Mouse (Mus musculus) embryonic fibroblast, embryonic 13.5 days (primary cell): Measurements from ENCODE around the gene Thsd4. TPM values are rescaled to one million over a fixed set of nuclear protein-coding genes. Genes with fewer than 3 reads are reported as not detected.

Experiments used
- H3K27ac ChIP-seq: 2 replicates; pipeline ENCODE4 v1.5.1; 2012; ENCODE audit warnings: low read length, control low read depth, inconsistent platforms; ENCODE audit not compliant: insufficient read depth
- H3K4me1 ChIP-seq: 2 replicates; pipeline ENCODE4 v1.6.1; 2011; ENCODE audit warnings: low read length; ENCODE audit not compliant: control insufficient read depth, insufficient read depth
- H3K4me3 ChIP-seq: 2 replicates; pipeline ENCODE4 v1.5.1; 2011; ENCODE audit warnings: mild to moderate bottlenecking, control low read depth, low read length; ENCODE audit not compliant: insufficient read depth
- CTCF ChIP-seq: IDR thresholded peaks from 2 replicates; pipeline ENCODE4 v1.5.1; 2011; ENCODE audit warnings: mild to moderate bottlenecking, control low read depth, low read length, moderate library complexity, borderline replicate concordance; ENCODE audit not compliant: insufficient read depth
- POLR2A ChIP-seq: IDR thresholded peaks from 2 replicates; pipeline ENCODE4 v1.6.1; 2011; ENCODE audit warnings: low read depth, mild to moderate bottlenecking, control low read depth, low read length, moderate library complexity
- polyA plus RNA-seq: library from polyadenylated mRNA; stranded (reverse); fragments of >200 nt; gene quantifications from 2 replicates; pipeline ENCODE4 v1.2.4, GENCODE M21; 2011; ENCODE audit warnings: low read depth; ENCODE audit not compliant: missing spikeins, insufficient read length

The Thsd4 gene
- 3.8 and 7.0 TPM in 2 replicates for polyA plus RNA-seq

- H3K4me3 ChIP-seq, result peak within 1 kb of the TSS; percentile 26; the same call in 1 of the 2 replicates
- peaks cover 6% of the 10 kb centered on the region for H3K4me1 ChIP-seq
- H3K27ac ChIP-seq, result no peak within 1 kb of the TSS
- TF ChIP-seq CTCF (0 out of 2 replicates have a peak, but pooled peaks have one; percentile 5), POLR2A (no peak)
Observed at GRCm38 (mm10) chr9:60521806-60522264, at the start of gene Thsd4. Gene Thsd4, minus strand, starts transcription at chr9:60522046.

GRCm38 (mm10) chr9:60571041-60571440, 49.2 kb upstream of the Thsd4 start:
- TF ChIP-seq POLR2A, result no peak
- TF ChIP-seq CTCF, result no peak
- Histone ChIP-seq H3K4me1 (no peaks in the 10 kb centered on the region), H3K27ac (no peak overlapping the region), H3K4me3 (no peak overlapping the region)

GRCm38 (mm10) chr9:60569366-60569765, 47.5 kb upstream of the Thsd4 start:
- TF ChIP-seq POLR2A (no peak), CTCF (no peak)
- no peaks in the 10 kb centered on the region for H3K4me1 ChIP-seq
- no peak overlapping the region for H3K27ac ChIP-seq
- no peak overlapping the region for H3K4me3 ChIP-seq

GRCm38 (mm10) chr9:60563809-60564208, 42.0 kb upstream of the Thsd4 start:
- Histone ChIP-seq H3K4me3 (no peak overlapping the region), H3K4me1 (no peaks in the 10 kb centered on the region), H3K27ac (no peak overlapping the region)
- TF ChIP-seq CTCF, result no peak
- TF ChIP-seq POLR2A, result no peak

GRCm38 (mm10) chr9:60562443-60563371, 40.9 kb upstream of the Thsd4 start:
- Histone ChIP-seq H3K27ac (no peak overlapping the region), H3K4me1 (no peaks in the 10 kb centered on the region), H3K4me3 (no peak overlapping the region)
- TF ChIP-seq CTCF (no peak), POLR2A (no peak)

GRCm38 (mm10) chr9:60561641-60562289, 39.9 kb upstream of the Thsd4 start:
- no peaks in the 10 kb centered on the region for H3K4me1 ChIP-seq
- TF ChIP-seq POLR2A (no peak), CTCF (no peak)
- H3K4me3 ChIP-seq, result no peak overlapping the region
- no peak overlapping the region for H3K27ac ChIP-seq

GRCm38 (mm10) chr9:60558507-60558906, 36.7 kb upstream of the Thsd4 start:
- H3K27ac ChIP-seq, result no peak overlapping the region
- no peaks in the 10 kb centered on the region for H3K4me1 ChIP-seq
- no peak for TF ChIP-seq CTCF
- no peak for TF ChIP-seq POLR2A
- H3K4me3 ChIP-seq, result no peak overlapping the region

- Histone ChIP-seq H3K27ac (no peak overlapping the region), H3K4me1 (no peaks in the 10 kb centered on the region), H3K4me3 (no peak overlapping the region)
- TF ChIP-seq CTCF (peak; percentile 34; the same call in 1 of the 2 replicates), POLR2A (no peak)
Observed at GRCm38 (mm10) chr9:60551238-60551637, 29.4 kb upstream of the Thsd4 start.

- peak; percentile 54 for TF ChIP-seq CTCF
- no peak for TF ChIP-seq POLR2A
- H3K4me3 ChIP-seq, result no peak overlapping the region
- H3K4me1 ChIP-seq, result no peaks in the 10 kb centered on the region; the same call in 1 of the 2 replicates
- H3K27ac ChIP-seq, result no peak overlapping the region
Observed at GRCm38 (mm10) chr9:60548182-60548581, 26.3 kb upstream of the Thsd4 start.
